Comparison of ENCODE assay signal across 8 mouse cellular contexts in genomic region chr1:135731897-135732684, GRCm38 (mm10). TPM values are rescaled to one million over a fixed set of nuclear protein-coding genes. Genes with fewer than 3 reads are reported as not detected.
DNase-seq lines count a peak whose midpoint lies in the region; ATAC-seq and TF ChIP-seq lines count a peak whose summit lies in the region.
"Had no signal": no experiment of that assay in that cellular context is flagged by ENCODE, and none has a peak within 500 bp of the region (broad histone marks: within the 10 kb centered on the region; RNA-seq: fewer than 3 reads in every experiment).

No protein-coding gene starts in this region.

- WGBS in intestine, embryonic 14.5 days = 13% methylated on average over 11 of the region's 11 CpGs
- 18% methylated on average over 11 of the region's 11 CpGs for WGBS in lung, postnatal 0 days
- WGBS in thymus, adult 2 months = 90% methylated on average over 11 of the region's 11 CpGs

- peak overlapping the region; percentile 80 for H3K4me2 ChIP-seq in intestine, embryonic 14.5 days (ENCODE audit: low read length)
- peak overlapping the region; percentile 75 for H3K4me2 ChIP-seq in lung, postnatal 0 days (replicated peaks; ENCODE audit: low read depth, low read length)

- in situ Hi-C loops in Patski (cut with MboI; ENCODE audit: low pct_unique_long_range_greater_than_20kb) = no loop called here

- TF ChIP-seq POLR2A in thymus, adult 2 months (IDR thresholded peaks at IDR 0.05; ENCODE audit: control insufficient read depth, extremely low read depth, insufficient read depth, low read length, poor library complexity) = no peak

- peaks cover 62% of the 10 kb centered on the region for H3K4me1 ChIP-seq in intestine, embryonic 14.5 days (replicated peaks; ENCODE audit: control insufficient read depth, insufficient read depth, low read length)
- peaks cover 58% of the 10 kb centered on the region for H3K4me1 ChIP-seq in lung, postnatal 0 days (ENCODE audit: insufficient read depth, low read depth, low read length)
- peaks cover 34% of the 10 kb centered on the region for H3K4me1 ChIP-seq in thymus, adult 2 months (replicated peaks; ENCODE audit: control insufficient read depth, insufficient read depth, low read length)

- no peak overlapping the region for H3K4me3 ChIP-seq in intestine, embryonic 14.5 days (ENCODE audit: low read depth, low read length)
- peak overlapping the region; percentile 75 for H3K4me3 ChIP-seq in lung, postnatal 0 days (ENCODE audit: low read depth, low read length)
- H3K4me3 ChIP-seq in thymus, adult 2 months (ENCODE audit: control insufficient read depth, insufficient read depth, low read length) = no peak overlapping the region
- H3K4me3 ChIP-seq: erythroblast, embryonic 14.5 days had no signal

- DNase-seq in Patski (ENCODE audit: low read depth, low spot score) = peak; percentile 65
- DNase-seq in embryo, embryonic 11 days = peak; percentile 80
- DNase-seq in intestine, embryonic 14.5 days (ENCODE audit: low spot score) = no peak
- DNase-seq in lung, postnatal 0 days (ENCODE audit: low spot score) = peak; percentile 98
- no peak for DNase-seq in adrenal gland, postnatal 4 days (ENCODE audit: low spot score in 2 of 2)
- no peak for DNase-seq in thymus, adult 2 months

- peak overlapping the region; percentile 31 for H3K9ac ChIP-seq in intestine, embryonic 14.5 days (ENCODE audit: low read length)
- peak overlapping the region; percentile 93 for H3K9ac ChIP-seq in lung, postnatal 0 days (replicated peaks; ENCODE audit: low read depth)

- no peaks in the 10 kb centered on the region for H3K27me3 ChIP-seq in Patski
- H3K27me3 ChIP-seq in intestine, embryonic 14.5 days (replicated peaks; ENCODE audit: control insufficient read depth, insufficient read depth, low read length) = no peaks in the 10 kb centered on the region
- no peaks in the 10 kb centered on the region for H3K27me3 ChIP-seq in lung, postnatal 0 days (replicated peaks; ENCODE audit: insufficient read depth, low read length)
- H3K27me3 ChIP-seq in thymus, adult 2 months (ENCODE audit: control insufficient read depth, insufficient read depth, low read length) = no peaks in the 10 kb centered on the region

- POLR2A ChIA-PET in Patski (lab: Charles Lee) = interaction anchor here (0.6 kb wide), 1 partner anchor 607 kb away, joined by 5 read pairs; no protein-coding TSS in a partner anchor

- H3K27ac ChIP-seq in intestine, embryonic 14.5 days (ENCODE audit: low read depth) = peak overlapping the region; percentile 96
- peak overlapping the region; percentile 94 for H3K27ac ChIP-seq in lung, postnatal 0 days (ENCODE audit: low read length)
- no peak overlapping the region for H3K27ac ChIP-seq in thymus, adult 2 months (ENCODE audit: control insufficient read depth, insufficient read depth, low read length)

- H3K36me3 ChIP-seq in intestine, embryonic 14.5 days (ENCODE audit: control insufficient read depth, insufficient read depth, low read length) = 0 out of 2 replicates have a peak, but pooled peaks cover 7% of the 10 kb centered on the region
- H3K36me3 ChIP-seq in lung, postnatal 0 days (ENCODE audit: insufficient read depth, low read length) = 0 out of 2 replicates have a peak, but pooled peaks cover 6% of the 10 kb centered on the region
- H3K36me3 ChIP-seq in thymus, adult 2 months (ENCODE audit: control insufficient read depth, insufficient read depth, low read length) = no peaks in the 10 kb centered on the region

- ATAC-seq in Patski = peak; percentile 32
- ATAC-seq in intestine, embryonic 14.5 days (replicated peaks; ENCODE audit: low FRiP score, low TSS enrichment, low read depth) = peak; percentile 82
- peak; percentile 81 for ATAC-seq in lung, postnatal 0 days
- no peak for ATAC-seq in erythroid progenitor cell, adult 5-6 weeks (replicated peaks; ENCODE audit: low FRiP score, poor library complexity, severe bottlenecking)

- CTCF ChIA-PET in Patski (lab: Charles Lee) = interaction anchor here (1.1 to 3.0 kb wide), 5 partner anchors 9 to 21 kb away, joined by 3 to 14 read pairs (median 3); no protein-coding TSS in a partner anchor

- no peaks in the 10 kb centered on the region for H3K9me3 ChIP-seq in intestine, embryonic 14.5 days (ENCODE audit: control insufficient read depth, low read length)
- H3K9me3 ChIP-seq in lung, postnatal 0 days (ENCODE audit: low read length) = no peaks in the 10 kb centered on the region

- peak; percentile 95 for TF ChIP-seq EP300 in lung, postnatal 0 days (IDR thresholded peaks at IDR 0.05)

- no peak for TF ChIP-seq CTCF in Patski (IDR thresholded peaks at IDR 0.05)
- TF ChIP-seq CTCF in lung, postnatal 0 days (IDR thresholded peaks at IDR 0.05) = no peak
- TF ChIP-seq CTCF in thymus, adult 2 months (IDR thresholded peaks at IDR 0.05; ENCODE audit: borderline replicate concordance, control insufficient read depth, extremely low read depth, insufficient read depth, low read length, poor library complexity) = no peak

RNA-seq across cellular contexts. Expression of gene Csrp1, which starts 12.2 kb away (rescaled TPM):
- 227 TPM for polyA plus RNA-seq in Patski (2021)
- 225 and 242 TPM in 2 replicates for polyA plus RNA-seq in intestine, embryonic 14.5 days (2014; fragmentation: Nextera tagmentation; extraction: Ambion mirVana)
- polyA plus RNA-seq in lung, postnatal 0 days (2015; fragmentation: Nextera tagmentation; extraction: Ambion mirVana) = 449 and 545 TPM in 2 replicates
- 46.5 and 48.6 TPM in 2 replicates for total RNA-seq in erythroid progenitor cell, adult 5-6 weeks (2015; ENCODE audit: low replicate concordance)
- 31.8 and 44.7 TPM in 2 replicates for total RNA-seq in erythroid progenitor cell, adult 5-6 weeks (2017; ENCODE audit: low replicate concordance)
- 100 to 1,000 TPM in 1 of 2 experiments, 10 to 100 TPM in 1; 98.5 to 108 TPM for total RNA-seq in adrenal gland, postnatal 4 days (2021)
- polyA plus RNA-seq in thymus, adult 2 months (2012; rRNA removed) = 333 and 390 TPM in 2 replicates

RNA-seq across cellular contexts. Expression of gene Phlda3, which starts 33.8 kb away (rescaled TPM):
- 104 TPM for polyA plus RNA-seq in Patski (2021)
- polyA plus RNA-seq in intestine, embryonic 14.5 days (2014; fragmentation: Nextera tagmentation; extraction: Ambion mirVana) = 56.0 and 58.2 TPM in 2 replicates
- polyA plus RNA-seq in lung, postnatal 0 days (2015; fragmentation: Nextera tagmentation; extraction: Ambion mirVana) = 80.7 and 82.0 TPM in 2 replicates
- total RNA-seq in erythroid progenitor cell, adult 5-6 weeks (2015; ENCODE audit: low replicate concordance) = not detected in 2 replicates
- total RNA-seq in erythroid progenitor cell, adult 5-6 weeks (2017; ENCODE audit: low replicate concordance) = not detected in 2 replicates
- 10 to 100 TPM; 25.1 to 33.6 TPM for total RNA-seq in adrenal gland, postnatal 4 days (2021)
- polyA plus RNA-seq in thymus, adult 2 months (2012; rRNA removed) = 62.1 and 67.6 TPM in 2 replicates

RNA-seq across cellular contexts. Expression of gene Tnni1, which starts 47.1 kb away (rescaled TPM):
- polyA plus RNA-seq in Patski (2021) = 0.83 TPM
- 5.8 and 6.4 TPM in 2 replicates for polyA plus RNA-seq in intestine, embryonic 14.5 days (2014; fragmentation: Nextera tagmentation; extraction: Ambion mirVana)
- polyA plus RNA-seq in lung, postnatal 0 days (2015; fragmentation: Nextera tagmentation; extraction: Ambion mirVana) = 26.1 and 31.2 TPM in 2 replicates
- not detected in 2 replicates for total RNA-seq in erythroid progenitor cell, adult 5-6 weeks (2015; ENCODE audit: low replicate concordance)
- total RNA-seq in erythroid progenitor cell, adult 5-6 weeks (2017; ENCODE audit: low replicate concordance) = not detected in 2 replicates
- total RNA-seq in adrenal gland, postnatal 4 days (2021) = 10 to 100 TPM in 1 of 2 experiments, 1 to 10 TPM in 1; 4.4 to 13.1 TPM
- 2.1 and 2.2 TPM in 2 replicates for polyA plus RNA-seq in thymus, adult 2 months (2012; rRNA removed)
- polyA plus RNA-seq: erythroblast, embryonic 14.5 days had no signal

Comparison
In these comparisons a context has a peak if more than half of its experiments do, and no peak if none do; other contexts are left out.
1. DNase-seq: peak in Patski (single experiment), embryo, embryonic 11 days (single experiment) and lung, postnatal 0 days (single experiment); none in intestine, embryonic 14.5 days (single experiment), adrenal gland, postnatal 4 days (0 of 2) and thymus, adult 2 months (single experiment).